Comparison of ENCODE assay signal across 8 mouse cellular contexts in genomic region chr13:52253138-52253537, GRCm38 (mm10).
DNase-seq lines count a peak whose midpoint lies in the region; ATAC-seq and TF ChIP-seq lines count a peak whose summit lies in the region.

No protein-coding gene starts in this region.

- peak; percentile 71 for ATAC-seq in cerebellum, adult (ENCODE audit: insufficient number of reproducible peaks, low FRiP score, low TSS enrichment)
- peak; percentile 14; the same call in 1 of the 2 replicates for ATAC-seq in forebrain, postnatal 0 days
- no peak for ATAC-seq in lung, embryonic 14.5 days (ENCODE audit: insufficient read depth)
- peak; percentile 62 for ATAC-seq in neutrophil, adult 5-6 weeks (ENCODE audit: extremely low read depth, insufficient number of reproducible peaks, low FRiP score, poor library complexity, severe bottlenecking)

- no peak overlapping the region for H3K27ac ChIP-seq in forebrain, postnatal 0 days (ENCODE audit: low read depth, low read length)
- no peak overlapping the region for H3K27ac ChIP-seq in lung, embryonic 14.5 days (ENCODE audit: low read depth)

- H3K9ac ChIP-seq in forebrain, postnatal 0 days = no peak overlapping the region
- no peak overlapping the region for H3K9ac ChIP-seq in lung, embryonic 14.5 days

- DNase-seq in heart, postnatal 10 days = peak; percentile 25 to 50
- no peak for DNase-seq in heart, adult 9 months (ENCODE audit: low spot score in 2 of 2)
- peak; percentile 22 to 37 for DNase-seq in CD8-positive naive resting alpha-beta T cell, adult 2 months (ENCODE audit: low read depth in 2 of 2, low spot score in 2 of 2)
- peak; percentile 70 for DNase-seq in forebrain, postnatal 0 days
- DNase-seq in lung, embryonic 14.5 days = peak; percentile 71
- DNase-seq in testis, postnatal 10 days (ENCODE audit: low spot score) = no peak

- no peaks in the 10 kb centered on the region for H3K9me3 ChIP-seq in forebrain, postnatal 0 days (ENCODE audit: low read length)
- H3K9me3 ChIP-seq in lung, embryonic 14.5 days (ENCODE audit: low read depth, low read length) = no peaks in the 10 kb centered on the region

- intact Hi-C loops in heart, postnatal 10 days (cut with DNase I) = loop anchor here (1.0 to 10.0 kb wide), 2 partner anchors 312 to 371 kb away; no protein-coding TSS in a partner anchor

- no peaks in the 10 kb centered on the region for H3K4me1 ChIP-seq in forebrain, postnatal 0 days (ENCODE audit: insufficient read depth)
- no peaks in the 10 kb centered on the region for H3K4me1 ChIP-seq in lung, embryonic 14.5 days (ENCODE audit: insufficient read depth)

- TF ChIP-seq CTCF in forebrain, postnatal 0 days (IDR thresholded peaks at IDR 0.05; ENCODE audit: low read depth) = peak; percentile 94
- TF ChIP-seq CTCF in lung, embryonic 14.5 days (IDR thresholded peaks at IDR 0.05; ENCODE audit: low read depth) = peak; percentile 88

- 32% methylated on average over 8 of the region's 8 CpGs for WGBS in forebrain, postnatal 0 days
- 26% methylated on average over 8 of the region's 8 CpGs for WGBS in lung, embryonic 14.5 days

- no peak overlapping the region for H3K4me3 ChIP-seq in forebrain, postnatal 0 days (ENCODE audit: low read depth, low read length)
- H3K4me3 ChIP-seq in lung, embryonic 14.5 days (ENCODE audit: low read depth, low read length) = no peak overlapping the region

- no peaks in the 10 kb centered on the region for H3K27me3 ChIP-seq in forebrain, postnatal 0 days (ENCODE audit: insufficient read depth, low read length)
- H3K27me3 ChIP-seq in lung, embryonic 14.5 days (ENCODE audit: insufficient read depth, low read length) = no peaks in the 10 kb centered on the region

- H3K36me3 ChIP-seq in forebrain, postnatal 0 days (ENCODE audit: insufficient read depth) = no peaks in the 10 kb centered on the region
- no peaks in the 10 kb centered on the region for H3K36me3 ChIP-seq in lung, embryonic 14.5 days (ENCODE audit: insufficient read depth)

- no peak overlapping the region for H3K4me2 ChIP-seq in forebrain, postnatal 0 days (ENCODE audit: low read depth)
- H3K4me2 ChIP-seq in lung, embryonic 14.5 days = no peak overlapping the region

Comparison
In these comparisons a context has a peak if more than half of its experiments do, and no peak if none do; other contexts are left out.
1. DNase-seq: peak in heart, postnatal 10 days (2 of 2), CD8-positive naive resting alpha-beta T cell, adult 2 months (2 of 2), forebrain, postnatal 0 days (single experiment) and lung, embryonic 14.5 days (single experiment); none in heart, adult 9 months (0 of 2) and testis, postnatal 10 days (single experiment).